Mouse (Mus musculus): ENCODE measurements around the gene Phlpp1.

Gene Phlpp1

DNA sequence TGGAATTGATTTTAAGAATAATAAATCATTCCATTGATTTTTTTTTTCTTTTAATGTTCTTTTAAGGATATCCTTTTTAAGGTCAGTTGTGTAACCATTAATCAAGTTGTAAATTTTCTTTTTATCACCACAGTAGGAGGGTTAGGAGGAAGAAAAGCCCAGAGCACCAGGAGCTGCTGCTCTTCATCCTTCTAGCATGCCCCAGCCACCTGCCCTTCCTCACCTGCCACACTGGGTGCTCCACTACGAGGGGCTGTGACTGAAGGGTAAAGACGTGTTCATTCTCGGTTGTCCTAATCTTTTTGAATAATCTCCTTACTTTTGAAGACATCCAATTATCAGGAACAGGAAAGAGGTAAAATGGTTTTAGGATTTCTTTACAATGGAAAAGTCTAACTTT lies 22.7 kb downstream of the Phlpp1 start:
- DNase-seq (ENCODE audit: low read depth), result no peak

DNA sequence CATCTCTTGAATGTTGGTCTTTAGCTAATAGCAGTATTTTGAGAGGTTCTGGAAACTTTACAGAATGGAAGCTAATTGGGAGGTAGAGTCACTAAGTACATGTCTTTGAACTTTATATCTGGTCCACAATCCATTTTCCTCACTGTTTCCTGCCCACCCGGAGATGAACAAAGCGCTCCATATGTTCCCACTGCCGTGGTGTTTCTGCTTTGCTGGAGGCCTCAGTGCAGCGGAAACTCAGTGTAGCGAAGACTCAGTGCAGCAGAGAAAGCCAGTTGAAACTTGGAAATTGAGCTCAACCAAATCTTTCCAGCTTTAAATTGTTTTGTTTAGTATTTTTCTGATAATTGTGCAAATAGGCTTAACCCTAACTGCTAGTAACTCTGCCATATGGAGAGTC lies 26.4 kb downstream of the Phlpp1 start:
- DNase-seq (ENCODE audit: low read depth), result no peak

DNA sequence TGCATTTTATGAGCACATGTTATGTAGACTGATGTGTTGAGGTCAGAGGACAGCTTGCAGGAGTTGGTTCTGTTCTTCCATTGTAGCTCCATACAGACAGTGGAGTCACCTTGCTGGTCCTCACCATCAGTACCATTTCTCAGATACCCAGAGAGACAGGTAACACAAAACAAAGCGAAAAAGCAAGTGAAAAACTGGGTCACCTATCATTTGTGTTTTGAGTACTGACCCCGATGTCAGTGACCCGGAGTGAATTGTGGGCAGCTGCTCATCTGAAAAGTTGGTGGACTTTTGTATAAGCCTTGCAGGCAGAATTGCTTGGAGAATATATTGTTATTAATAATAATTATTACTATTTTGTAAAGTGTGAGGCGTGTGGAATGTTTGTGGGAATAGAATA lies 27.6 kb downstream of the Phlpp1 start:
- DNase-seq (ENCODE audit: low read depth), result no peak

DNA sequence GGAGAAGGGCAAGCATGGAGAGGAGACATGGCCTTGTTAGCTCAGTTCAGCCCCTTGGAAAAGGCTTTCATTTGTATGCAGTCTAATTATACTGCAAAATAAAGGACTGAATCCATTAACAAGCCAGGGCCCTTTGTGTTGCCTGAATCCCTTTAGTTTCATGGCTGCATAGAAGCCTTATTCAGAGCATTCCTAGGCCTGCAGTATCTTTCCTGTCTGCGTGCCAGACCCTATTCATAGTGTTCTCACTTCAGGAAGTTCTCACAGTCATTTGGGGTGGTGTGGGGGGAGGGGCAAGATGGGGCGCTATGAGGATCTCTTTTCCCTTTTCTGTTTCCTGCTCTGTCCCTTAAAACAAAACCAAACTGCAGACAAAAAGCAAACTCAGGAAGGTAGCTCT lies 28.1 kb downstream of the Phlpp1 start:
- DNase-seq (ENCODE audit: low read depth), result no peak

DNA sequence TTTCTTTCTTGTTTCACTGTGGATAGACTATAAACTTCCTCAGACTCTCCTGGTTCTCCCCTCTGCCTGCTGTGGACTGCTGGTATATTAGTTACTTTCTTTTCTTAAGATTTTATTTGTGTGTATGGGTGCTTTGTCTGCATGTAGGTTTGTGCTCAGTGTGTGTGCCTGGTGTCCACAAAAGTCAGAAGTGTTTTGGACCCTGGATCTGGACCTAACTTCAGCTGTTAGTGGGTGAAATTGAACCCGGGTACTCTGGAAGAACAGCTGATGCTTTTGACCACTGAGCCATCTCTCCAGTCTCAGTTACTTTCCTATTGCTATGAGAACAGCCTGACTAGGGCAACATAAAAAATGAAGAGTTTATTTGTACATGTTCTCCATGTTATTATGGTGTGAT lies 29.5 kb downstream of the Phlpp1 start:
- DNase-seq (ENCODE audit: low read depth), result no peak

DNA sequence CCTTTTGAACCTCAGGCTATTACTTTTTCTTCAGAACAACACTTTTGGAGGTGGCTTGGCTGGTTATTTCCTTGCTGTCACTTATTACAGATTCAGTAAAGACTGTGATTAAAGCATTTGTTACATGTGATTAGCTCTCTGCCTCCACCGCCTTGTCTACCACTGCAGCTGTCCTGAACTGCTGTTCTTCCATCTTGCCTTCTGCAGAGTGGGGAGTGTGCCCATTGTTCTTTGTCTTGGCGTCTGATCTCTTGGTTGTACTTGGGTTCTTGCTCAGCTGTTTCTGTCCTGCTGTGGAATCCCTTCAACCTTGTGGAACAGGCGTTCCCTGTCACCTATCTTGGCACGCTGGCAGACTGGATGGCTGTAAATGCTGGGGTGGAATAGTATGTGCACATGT lies 30.4 kb downstream of the Phlpp1 start:
- DNase-seq (ENCODE audit: low read depth), result no peak

DNA sequence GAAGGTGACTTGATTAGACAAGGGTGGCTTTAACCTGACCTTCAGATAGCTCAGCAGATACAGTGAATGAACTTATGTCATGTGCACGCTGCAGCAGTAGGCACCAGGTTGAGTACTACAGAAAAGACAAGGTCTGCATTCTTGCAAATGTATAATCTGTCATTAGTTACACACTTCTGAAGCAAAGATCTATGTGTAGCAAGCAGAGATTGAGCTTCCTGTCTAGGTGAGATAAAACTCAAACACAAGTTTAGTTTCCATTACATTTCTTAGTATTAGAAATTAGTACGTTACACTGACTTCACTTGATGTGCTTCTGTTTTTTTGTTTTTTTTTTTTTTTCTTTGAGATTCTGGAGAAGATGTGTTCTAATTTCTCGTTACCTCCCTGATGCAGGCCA lies 32.4 kb downstream of the Phlpp1 start:
- no peak for DNase-seq (ENCODE audit: low read depth)

DNA sequence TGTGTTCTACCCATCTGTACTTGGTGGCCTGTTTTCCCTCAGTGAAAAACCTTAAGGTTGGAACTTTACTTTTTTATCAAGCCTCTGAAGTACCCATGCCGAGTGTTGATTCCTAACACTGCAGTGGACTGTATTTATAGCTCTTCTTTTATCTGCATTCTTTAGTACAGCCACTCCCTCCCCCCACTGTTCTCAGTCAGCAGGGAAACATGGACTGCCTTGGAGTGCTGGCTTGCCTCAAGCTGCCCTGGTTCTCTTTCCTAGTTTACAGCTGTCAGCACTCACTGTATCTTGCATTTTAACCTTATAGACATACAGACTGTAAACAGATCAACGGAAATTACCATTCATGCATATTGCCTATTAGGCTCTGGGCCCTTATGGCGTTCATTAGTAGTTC lies 32.8 kb downstream of the Phlpp1 start:
- no peak for DNase-seq (ENCODE audit: low read depth)

DNA sequence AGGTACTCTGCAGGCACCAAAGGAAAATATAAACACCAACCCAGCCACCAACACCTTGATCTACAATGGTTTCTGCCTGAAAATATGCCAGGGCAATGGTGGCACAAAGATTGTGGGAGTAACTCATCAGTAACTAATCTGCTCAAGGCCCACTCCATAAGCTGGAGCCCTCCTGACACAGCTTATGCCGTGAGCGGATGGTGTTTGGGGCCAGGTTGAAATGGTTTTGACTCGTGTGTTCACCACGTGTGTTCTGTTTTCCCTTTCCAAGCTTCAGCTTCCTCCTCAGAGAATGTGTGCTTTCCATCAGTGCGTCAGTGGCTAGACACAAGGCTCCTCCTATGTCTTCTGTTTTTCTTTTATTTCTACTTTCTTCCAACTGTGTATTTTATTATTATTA lies 37.0 kb downstream of the Phlpp1 start:
- no peak for DNase-seq (ENCODE audit: low read depth)

DNA sequence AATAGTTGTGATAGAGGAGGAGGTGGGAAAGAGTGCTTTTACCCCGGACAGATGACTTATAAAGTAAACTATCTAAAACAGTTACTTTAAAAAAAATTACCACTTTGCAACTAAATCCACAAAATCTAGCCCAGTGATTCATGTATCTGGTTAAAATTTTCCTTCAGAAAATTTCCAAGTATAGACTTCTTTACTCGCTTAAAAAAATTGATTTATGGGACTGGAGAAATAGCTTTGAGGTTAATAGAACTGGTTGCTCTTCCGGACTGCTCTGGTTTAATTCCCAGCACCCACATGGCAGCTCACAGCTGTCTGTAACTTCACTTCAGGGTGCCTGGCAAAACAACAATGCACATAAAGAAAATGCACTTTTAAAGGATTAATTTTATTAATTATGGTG lies 38.9 kb downstream of the Phlpp1 start:
- no peak for DNase-seq (ENCODE audit: low read depth)

DNA sequence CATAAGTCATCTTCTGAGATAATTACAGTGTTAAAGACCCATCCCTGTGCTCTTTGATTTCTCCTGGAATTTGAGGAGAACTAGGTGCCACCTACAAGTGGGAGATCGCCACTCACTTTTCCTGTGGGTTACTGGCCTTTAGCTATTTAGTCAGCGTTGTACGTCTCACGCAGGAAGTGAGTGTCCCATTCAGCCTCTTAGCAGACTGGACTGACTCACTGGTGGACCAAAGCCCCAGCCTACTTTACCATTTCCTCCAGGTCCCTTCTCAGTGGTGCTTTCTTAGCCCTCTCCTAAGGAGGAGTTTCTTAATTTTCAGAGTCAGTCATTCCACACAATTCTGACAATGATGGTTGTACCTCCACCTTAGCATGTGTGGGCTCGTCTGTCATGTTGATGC lies 39.6 kb downstream of the Phlpp1 start:
- DNase-seq (ENCODE audit: low read depth), result no peak

DNA sequence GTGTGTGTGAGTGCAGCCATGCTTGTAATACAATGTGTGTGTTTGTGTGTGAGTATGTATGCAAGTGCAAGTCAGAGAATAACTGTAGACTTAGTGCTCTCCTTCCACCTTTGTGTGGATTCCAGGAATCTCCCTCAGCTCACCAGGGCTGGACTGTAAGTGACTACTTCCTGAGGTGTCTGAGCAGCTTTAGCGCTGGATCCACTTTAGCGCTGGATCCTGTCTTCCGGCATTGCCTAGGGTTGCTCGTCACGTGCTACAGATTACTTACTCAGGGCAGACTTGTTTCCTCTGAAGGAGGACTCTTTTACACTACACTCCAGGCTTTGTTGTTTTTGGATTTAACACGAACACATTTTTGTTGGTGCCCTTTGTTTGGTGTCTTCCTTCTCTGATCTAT lies 48.9 kb downstream of the Phlpp1 start:
- DNase-seq (ENCODE audit: low read depth), result no peak

DNA sequence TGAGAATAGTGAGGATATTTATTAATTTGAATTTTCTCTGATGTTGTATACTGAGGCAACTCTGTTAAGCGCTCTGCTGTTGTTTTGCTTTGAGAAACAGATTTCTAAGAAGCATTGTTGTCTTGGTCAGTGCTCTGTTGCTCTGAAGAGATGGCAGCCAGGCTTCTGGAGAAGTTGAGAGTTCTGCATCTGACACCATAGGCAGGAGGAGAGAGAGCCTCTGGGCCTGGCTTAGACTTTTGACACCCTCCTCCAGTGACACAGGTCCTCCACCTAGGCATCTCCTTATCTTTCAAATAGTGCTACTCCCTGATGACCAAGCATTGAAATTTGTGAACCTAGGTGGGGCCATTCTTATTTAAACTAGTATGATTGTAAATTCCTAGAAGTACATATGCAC lies 49.8 kb downstream of the Phlpp1 start:
- DNase-seq (ENCODE audit: low read depth), result no peak

DNA sequence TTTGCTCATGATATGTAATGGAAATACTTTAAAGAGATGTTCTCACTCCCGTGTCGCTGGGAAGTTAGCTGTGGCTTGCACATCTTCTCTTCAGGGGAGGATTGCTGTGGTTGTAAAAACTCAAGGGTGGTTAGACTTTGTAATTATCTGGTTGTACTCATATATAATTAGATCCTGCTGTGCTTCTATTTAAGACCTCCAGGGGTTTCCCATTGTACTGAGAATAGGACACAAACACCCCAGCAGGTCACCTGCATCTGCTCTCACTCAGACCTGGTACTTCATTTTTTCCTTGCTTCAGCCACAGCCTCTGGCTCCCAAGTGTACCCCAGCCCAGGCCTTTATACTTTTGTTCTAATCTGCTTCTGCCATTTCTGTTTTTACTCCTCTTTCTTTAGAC lies 50.4 kb downstream of the Phlpp1 start:
- DNase-seq (ENCODE audit: low read depth), result no peak

DNA sequence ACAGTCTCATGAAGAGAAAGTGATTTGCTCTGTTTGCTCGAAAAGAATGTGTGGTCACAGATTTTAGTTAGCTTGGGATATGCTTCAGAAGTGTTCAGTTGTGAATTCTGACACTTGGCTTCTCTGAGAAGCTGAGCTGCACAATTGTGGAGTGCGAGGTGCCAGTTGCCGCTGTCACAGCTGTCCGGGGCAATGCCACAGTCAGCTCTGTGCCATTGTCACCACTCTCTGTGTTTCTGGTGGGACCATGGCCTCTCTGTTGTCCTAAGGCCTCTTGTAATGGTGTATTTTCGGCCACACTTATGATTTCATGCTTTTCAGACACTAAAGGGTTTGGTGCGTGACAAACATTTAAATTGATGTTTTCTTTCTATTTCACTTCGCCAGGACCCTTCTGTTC lies 55.1 kb downstream of the Phlpp1 start:
- DNase-seq (ENCODE audit: low read depth), result no peak

DNA sequence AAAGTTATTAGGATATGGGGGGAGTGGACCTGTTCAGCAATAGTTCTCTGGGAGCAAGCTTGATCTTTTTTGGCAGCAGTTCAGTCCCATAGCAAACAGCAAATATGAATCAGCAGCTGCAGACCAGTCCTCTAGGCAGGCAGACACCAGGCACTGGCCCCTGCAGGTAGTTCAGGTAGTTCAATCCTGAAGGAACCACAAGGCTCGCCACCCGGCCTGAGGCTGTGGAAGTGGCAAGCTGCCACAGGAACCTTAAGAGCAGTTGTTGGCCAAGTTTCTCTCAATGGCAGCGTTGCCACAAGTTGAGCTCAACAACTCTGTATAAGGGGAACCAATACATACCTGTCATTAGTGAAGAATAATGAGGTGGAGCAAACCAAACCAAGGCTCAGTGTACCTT lies 58.8 kb downstream of the Phlpp1 start:
- DNase-seq (ENCODE audit: low read depth), result no peak

DNA sequence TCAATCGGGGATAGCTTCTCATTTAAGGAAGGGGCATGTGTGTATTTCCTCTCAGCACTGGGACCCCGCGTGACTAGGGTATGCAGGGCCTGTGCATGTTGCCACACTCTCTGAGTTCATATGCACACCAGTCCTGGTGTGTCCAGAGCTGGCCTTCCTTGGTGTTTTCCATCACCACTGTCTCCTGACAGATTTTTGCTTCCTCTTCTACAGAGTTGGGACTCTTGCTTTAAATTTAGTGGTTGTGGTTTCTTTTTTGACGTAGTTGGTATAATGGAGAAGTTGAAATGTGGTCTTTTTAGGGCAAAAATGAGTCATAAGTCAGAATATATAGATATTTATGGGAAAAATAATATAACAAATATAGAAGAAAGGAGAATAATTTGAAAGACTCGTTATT lies 59.8 kb downstream of the Phlpp1 start:
- peak; percentile 12 for DNase-seq (ENCODE audit: low read depth)

DNA sequence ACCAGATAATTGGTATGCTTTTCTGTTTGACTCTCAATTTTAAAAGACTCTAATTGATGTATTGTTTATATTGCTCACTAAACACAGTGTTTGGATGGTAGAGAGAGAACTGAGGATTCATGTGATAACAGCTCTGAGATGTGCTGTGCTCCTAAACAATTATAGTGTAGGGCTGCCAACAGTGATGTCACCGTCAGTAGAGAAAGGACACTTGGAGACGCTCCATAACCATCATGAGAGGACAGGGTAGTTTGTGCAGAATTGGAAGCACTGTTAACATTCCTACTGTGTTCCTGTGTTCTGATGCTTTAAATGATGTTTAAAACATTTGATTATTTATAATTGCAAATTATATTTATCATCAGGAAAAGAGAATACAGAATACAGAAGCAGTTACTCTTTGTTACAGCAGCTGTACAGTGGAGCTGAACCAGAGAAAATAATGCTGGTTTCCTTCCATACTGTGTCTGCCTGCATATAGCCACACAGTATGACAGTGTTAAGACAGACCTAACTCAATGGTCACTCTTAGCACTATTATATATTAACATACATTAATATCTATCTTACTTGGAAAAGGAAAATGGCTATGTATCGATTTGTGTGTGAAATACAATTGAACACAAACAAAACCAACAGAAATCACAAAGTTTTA lies 60.4 kb downstream of the Phlpp1 start:
- DNase-seq (ENCODE audit: low read depth), result no peak

DNA sequence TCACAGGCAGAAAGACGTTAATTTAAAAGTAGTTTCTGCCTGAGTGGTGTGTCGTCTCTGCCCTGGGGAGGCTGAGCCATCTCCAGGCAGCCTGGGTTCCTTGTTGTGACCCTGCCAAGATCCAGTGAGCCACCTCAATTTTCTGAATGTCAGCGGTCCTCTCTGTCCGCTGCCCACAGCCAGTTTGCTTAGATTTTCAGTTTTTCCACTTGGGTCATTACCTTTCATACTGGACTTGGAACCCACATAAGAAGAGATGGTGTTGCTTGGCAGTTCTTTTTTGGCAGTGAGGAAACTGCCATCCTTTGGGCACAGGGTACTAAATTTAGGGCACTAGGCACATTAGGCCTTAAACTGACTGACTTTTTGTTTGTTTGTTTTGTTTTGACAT lies 60.9 kb downstream of the Phlpp1 start:
- no peak for DNase-seq (ENCODE audit: low read depth)

DNA sequence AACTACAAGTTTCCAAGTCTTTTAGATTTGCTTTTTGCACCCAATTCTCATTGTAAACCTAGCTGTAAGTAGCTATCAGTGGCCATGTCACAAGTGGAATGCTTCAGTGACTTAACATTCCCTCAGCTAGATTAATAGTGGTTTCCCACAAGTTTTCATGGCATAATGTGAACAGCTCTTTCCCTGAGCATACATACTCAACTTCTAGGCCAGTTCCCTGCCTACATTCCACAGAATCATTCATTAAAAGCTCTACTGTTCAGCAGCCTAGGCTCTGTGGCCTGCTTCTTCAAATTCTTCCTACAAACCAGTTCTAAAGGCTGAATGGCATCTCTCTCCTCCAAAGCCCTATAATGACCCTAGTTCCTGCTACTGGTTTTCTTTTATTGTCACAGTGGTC lies 65.4 kb downstream of the Phlpp1 start:
- DNase-seq (ENCODE audit: low read depth), result no peak

DNA sequence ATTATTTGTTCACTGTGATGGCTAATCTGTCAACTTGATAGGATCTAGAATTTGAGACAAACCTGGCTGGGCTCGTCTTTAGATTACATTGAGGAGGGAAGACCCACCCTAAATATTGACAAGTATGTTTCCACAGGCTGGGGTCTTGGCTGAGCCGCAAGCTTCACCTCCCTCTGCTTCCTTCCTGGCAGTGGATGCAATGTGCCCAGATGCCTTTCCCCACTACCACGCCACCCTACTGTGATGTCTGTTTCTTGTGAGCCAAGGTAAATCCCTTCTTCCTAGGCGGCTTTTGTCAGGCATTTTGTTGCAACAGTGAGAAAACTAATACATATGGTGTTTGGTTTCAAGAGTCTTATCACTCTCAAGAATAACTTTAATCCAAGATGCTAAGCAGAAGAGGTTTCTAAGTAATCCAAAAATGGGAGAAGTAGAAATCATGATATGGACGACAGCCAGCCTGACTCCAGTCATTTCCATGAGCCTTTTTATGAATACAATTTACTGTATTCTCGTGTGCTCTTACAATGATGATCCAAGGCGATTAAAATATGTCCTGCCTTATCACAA lies 68.6 kb downstream of the Phlpp1 start:
- DNase-seq (ENCODE audit: low read depth), result no peak

DNA sequence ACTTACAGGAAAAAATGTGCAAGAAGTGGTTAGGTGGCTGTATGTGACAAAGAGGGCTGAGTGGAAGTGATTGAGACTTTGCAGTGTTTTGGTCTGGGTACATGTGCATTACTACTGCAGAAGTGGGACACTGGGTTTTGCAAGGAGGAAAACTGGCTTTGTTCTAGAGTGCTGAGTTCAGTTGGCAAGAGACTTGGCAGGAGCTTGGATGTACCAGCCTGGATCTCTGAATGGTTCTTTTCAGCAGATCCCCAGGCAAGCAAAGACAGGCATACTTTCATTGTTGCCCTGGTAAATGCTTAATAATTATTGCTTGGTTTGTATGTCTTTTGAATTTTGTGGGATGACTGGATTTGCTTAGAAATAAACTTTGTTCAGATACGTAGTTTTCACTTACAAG lies 69.5 kb downstream of the Phlpp1 start:
- no peak for DNase-seq (ENCODE audit: low read depth)

DNA sequence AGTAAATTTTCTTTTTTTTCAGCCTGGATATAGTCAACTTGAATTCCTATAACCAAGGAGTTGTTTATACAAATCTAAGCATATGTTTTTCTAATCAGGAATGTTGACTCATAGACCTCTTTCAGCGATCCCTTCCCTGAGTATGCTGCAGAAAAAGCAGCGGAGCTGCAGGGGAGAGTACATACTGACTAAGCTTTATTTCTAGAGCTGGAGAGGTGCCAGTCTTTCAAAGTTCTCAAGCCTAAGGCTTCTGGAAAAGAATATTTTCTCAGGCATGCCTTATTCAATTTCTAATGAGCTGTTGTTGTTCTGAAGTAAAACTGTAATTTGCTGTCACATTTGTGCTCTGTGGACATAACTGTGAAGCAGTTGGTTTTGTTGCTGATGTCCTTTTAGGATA lies 70.6 kb downstream of the Phlpp1 start:
- DNase-seq (ENCODE audit: low read depth), result no peak

DNA sequence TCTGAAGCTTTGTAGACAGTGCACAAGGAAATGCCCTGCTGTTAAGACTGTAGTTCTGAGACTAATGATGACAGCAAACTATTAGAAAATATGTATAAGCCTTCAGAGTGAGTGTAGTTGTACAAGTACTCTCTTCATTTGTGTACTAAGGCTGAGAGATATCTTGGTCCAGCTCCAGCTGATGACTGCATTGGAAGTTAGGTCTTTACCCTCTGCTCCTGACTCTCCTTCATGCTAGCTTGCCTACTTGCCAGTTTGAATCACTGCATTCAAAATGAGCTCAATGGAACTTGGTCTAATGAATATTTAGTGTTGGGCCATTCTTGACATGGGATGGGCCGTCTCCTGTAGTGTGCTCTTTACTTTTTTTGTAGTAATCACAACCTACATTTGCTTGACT lies 71.8 kb downstream of the Phlpp1 start:
- no peak for DNase-seq (ENCODE audit: low read depth)

DNA sequence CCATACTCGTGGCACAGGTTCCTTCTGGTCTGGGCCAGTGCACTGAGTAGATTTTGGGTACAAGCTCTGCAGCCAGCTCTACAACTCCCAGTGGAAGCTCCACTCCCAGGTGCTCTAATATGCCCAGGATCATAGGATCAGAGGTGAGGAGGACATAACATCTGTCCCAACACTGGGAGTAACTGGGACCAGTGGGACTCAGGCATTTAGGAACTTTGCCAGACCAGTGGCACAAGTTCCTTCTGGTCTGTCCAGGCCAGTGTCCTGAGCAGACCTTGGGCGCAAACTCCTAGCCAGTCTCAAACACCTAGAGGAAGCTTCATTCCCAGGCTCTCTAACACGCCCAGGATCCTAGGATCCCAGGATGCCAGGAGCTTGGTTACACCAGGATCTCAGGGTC lies 72.7 kb downstream of the Phlpp1 start:
- DNase-seq (ENCODE audit: low read depth), result no peak
